Mouse (Mus musculus) thymus, adult 2 months (tissue): ENCODE data around the gene Dclk2.

Experiments
- CTCF ChIP-seq: fragments of 200-500 bp; IDR thresholded peaks from 2 replicates; pipeline ENCODE4 v1.5.1; 2012; ENCODE audit warnings: mild to moderate bottlenecking, control low read depth, low read length, moderate library complexity, borderline replicate concordance; ENCODE audit not compliant: control insufficient read depth, poor library complexity, insufficient read depth; ENCODE audit errors: extremely low read depth
- POLR2A ChIP-seq: fragments of 200-500 bp; IDR thresholded peaks from 2 replicates; pipeline ENCODE4 v1.6.1; 2012; ENCODE audit warnings: mild to moderate bottlenecking, low read length, control low read depth, moderate library complexity; ENCODE audit not compliant: control insufficient read depth, poor library complexity, insufficient read depth; ENCODE audit errors: extremely low read depth

DNA sequence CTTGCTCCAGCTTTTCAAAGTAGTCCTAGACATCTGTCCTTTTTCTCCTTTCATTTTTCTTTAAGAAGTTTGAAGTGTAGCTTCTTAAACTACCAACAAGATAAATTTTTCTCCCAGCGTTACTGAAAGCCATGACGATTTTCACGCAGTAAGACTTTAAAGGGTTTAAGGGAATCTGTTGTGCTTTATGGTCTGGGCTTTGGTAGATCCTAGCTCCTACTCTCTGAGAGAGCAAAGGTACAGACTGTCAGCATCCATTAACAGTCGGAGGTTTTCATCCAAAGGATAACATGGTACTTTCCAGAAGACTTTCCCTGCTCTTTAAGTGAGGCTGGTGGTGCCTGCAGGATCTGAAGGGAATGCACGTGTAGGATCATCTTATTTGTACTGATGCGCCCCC is 151.7 kb downstream of the Dclk2 start:
- TF ChIP-seq CTCF = no peak
- no peak for TF ChIP-seq POLR2A
